ENCODE assay signal across 26 mouse cellular contexts in genomic region chr8:10453046-10453445, GRCm38 (mm10).
DNase-seq lines count a peak whose midpoint lies in the region; ATAC-seq and TF ChIP-seq lines count a peak whose summit lies in the region.
"Had no signal": no experiment of that assay in that cellular context is flagged by ENCODE, and none has a peak within 500 bp of the region (broad histone marks: within the 10 kb centered on the region; RNA-seq: fewer than 3 reads in every experiment).

No protein-coding gene starts in this region.

- H3K9ac ChIP-seq in midbrain, postnatal 0 days (replicated peaks; ENCODE audit: low read length, poor library complexity, severe bottlenecking) = no peak overlapping the region
- H3K9ac ChIP-seq in midbrain, embryonic 15.5 days = no peak overlapping the region
- H3K9ac ChIP-seq in embryonic facial prominence, embryonic 14.5 days (ENCODE audit: low read depth, low read length) = no peak overlapping the region
- H3K9ac ChIP-seq: embryonic facial prominence, embryonic 13.5 days; heart, embryonic 12.5 days; kidney, embryonic 15.5 days; liver, postnatal 0 days; neural tube, embryonic 12.5 days; stomach, embryonic 15.5 days had no signal

- H3K4me1 ChIP-seq in midbrain, postnatal 0 days (ENCODE audit: insufficient read depth, low read length) = no peaks in the 10 kb centered on the region
- H3K4me1 ChIP-seq in midbrain, embryonic 15.5 days = peaks cover 10% of the 10 kb centered on the region
- no peaks in the 10 kb centered on the region for H3K4me1 ChIP-seq in embryonic facial prominence, embryonic 14.5 days (ENCODE audit: control insufficient read depth, insufficient read depth, low read length)
- H3K4me1 ChIP-seq: heart, embryonic 12.5 days; neural tube, embryonic 12.5 days; stomach, embryonic 15.5 days had no signal

- no peak for TF ChIP-seq CTCF in midbrain, postnatal 0 days (IDR thresholded peaks at IDR 0.05)

- no peak overlapping the region for H3K4me3 ChIP-seq in midbrain, postnatal 0 days (ENCODE audit: low read depth, low read length)
- H3K4me3 ChIP-seq in midbrain, embryonic 15.5 days = no peak overlapping the region
- H3K4me3 ChIP-seq in embryonic facial prominence, embryonic 14.5 days (ENCODE audit: low read depth, low read length) = no peak overlapping the region
- H3K4me3 ChIP-seq: embryonic facial prominence, embryonic 13.5 days; heart, embryonic 12.5 days; hindbrain, embryonic 10.5 days; kidney, embryonic 15.5 days; left cerebral cortex, adult 2 months; midbrain, embryonic 10.5 days; neural tube, embryonic 12.5 days; stomach, embryonic 15.5 days had no signal

- H3K27me3 ChIP-seq in midbrain, postnatal 0 days (ENCODE audit: insufficient read depth, low read length) = no peaks in the 10 kb centered on the region
- H3K27me3 ChIP-seq in midbrain, embryonic 15.5 days (replicated peaks) = no peaks in the 10 kb centered on the region
- H3K27me3 ChIP-seq in embryonic facial prominence, embryonic 14.5 days (replicated peaks; ENCODE audit: control insufficient read depth, insufficient read depth, low read length) = no peaks in the 10 kb centered on the region
- H3K27me3 ChIP-seq: embryonic facial prominence, embryonic 13.5 days; heart, embryonic 12.5 days; kidney, embryonic 15.5 days; neural tube, embryonic 12.5 days; stomach, embryonic 15.5 days had no signal

- WGBS in midbrain, postnatal 0 days = 50% methylated on average over 10 of the region's 10 CpGs
- WGBS in midbrain, embryonic 15.5 days = 45% methylated on average over 10 of the region's 10 CpGs
- WGBS in embryonic facial prominence, embryonic 14.5 days = 38% methylated on average over 10 of the region's 10 CpGs

- H3K9me3 ChIP-seq in midbrain, postnatal 0 days (ENCODE audit: low read length) = no peaks in the 10 kb centered on the region
- H3K9me3 ChIP-seq in midbrain, embryonic 15.5 days = no peaks in the 10 kb centered on the region
- H3K9me3 ChIP-seq in embryonic facial prominence, embryonic 14.5 days (ENCODE audit: control insufficient read depth, low read length) = no peaks in the 10 kb centered on the region
- H3K9me3 ChIP-seq: embryonic facial prominence, embryonic 13.5 days; heart, embryonic 12.5 days; hindbrain, embryonic 10.5 days; kidney, embryonic 15.5 days; midbrain, embryonic 10.5 days; neural tube, embryonic 12.5 days; stomach, embryonic 15.5 days had no signal

- no peak for ATAC-seq in midbrain, postnatal 0 days (ENCODE audit: low FRiP score)
- ATAC-seq in midbrain, embryonic 15.5 days (replicated peaks) = no peak
- no peak for ATAC-seq in embryonic facial prominence, embryonic 14.5 days (ENCODE audit: low read depth)
- ATAC-seq: intestine, postnatal 0 days; liver, postnatal 0 days; lung, postnatal 0 days had no signal

- peak; percentile 65 for DNase-seq in heart, adult 11 months
- no peak for DNase-seq in heart, adult 18-20 months
- peak; percentile 58 for DNase-seq in midbrain, postnatal 0 days (ENCODE audit: low spot score)
- peak; percentile 54 for DNase-seq in embryonic facial prominence, embryonic 14.5 days (ENCODE audit: low spot score)
- no peak for DNase-seq in embryo, embryonic 11 days
- no peak for DNase-seq in adrenal gland, adult 2 months
- DNase-seq: adrenal gland, adult 8-10 months; cerebellum, adult 8-10 months; gastrocnemius, postnatal 10 days; heart, postnatal 10 days; kidney, postnatal 36 days; liver, postnatal 0 days; retina, postnatal 1 day; thymus, postnatal 25 days had no signal

- no peaks in the 10 kb centered on the region for H3K36me3 ChIP-seq in midbrain, postnatal 0 days (ENCODE audit: insufficient read depth, low read length)
- no peaks in the 10 kb centered on the region for H3K36me3 ChIP-seq in midbrain, embryonic 15.5 days (replicated peaks)
- no peaks in the 10 kb centered on the region for H3K36me3 ChIP-seq in embryonic facial prominence, embryonic 14.5 days (ENCODE audit: control insufficient read depth, insufficient read depth, low read length)
- H3K36me3 ChIP-seq: embryonic facial prominence, embryonic 13.5 days; heart, embryonic 12.5 days; kidney, embryonic 15.5 days; midbrain, embryonic 10.5 days; neural tube, embryonic 12.5 days; stomach, embryonic 15.5 days had no signal

- no peak overlapping the region for H3K27ac ChIP-seq in midbrain, postnatal 0 days (ENCODE audit: low read depth, low read length)
- no peak overlapping the region for H3K27ac ChIP-seq in midbrain, embryonic 15.5 days
- no peak overlapping the region for H3K27ac ChIP-seq in embryonic facial prominence, embryonic 14.5 days (replicated peaks; ENCODE audit: low read depth, low read length)
- H3K27ac ChIP-seq: embryonic facial prominence, embryonic 13.5 days; hindbrain, embryonic 10.5 days; kidney, embryonic 15.5 days; left cerebral cortex, adult 2 months; midbrain, embryonic 10.5 days; neural tube, embryonic 12.5 days; stomach, embryonic 15.5 days had no signal

- no peak overlapping the region for H3K4me2 ChIP-seq in midbrain, postnatal 0 days (ENCODE audit: low read depth, low read length, poor library complexity, severe bottlenecking)
- H3K4me2 ChIP-seq in midbrain, embryonic 15.5 days = no peak overlapping the region
- no peak overlapping the region for H3K4me2 ChIP-seq in embryonic facial prominence, embryonic 14.5 days (ENCODE audit: low read depth, low read length)
- H3K4me2 ChIP-seq: embryonic facial prominence, embryonic 13.5 days; heart, embryonic 12.5 days; kidney, embryonic 15.5 days; liver, embryonic 11.5 days; neural tube, embryonic 12.5 days; stomach, embryonic 15.5 days had no signal

Comparison
In these comparisons a context has a peak if more than half of its experiments do, and no peak if none do; other contexts are left out.
1. DNase-seq: peak in heart, adult 11 months (single experiment), midbrain, postnatal 0 days (single experiment) and embryonic facial prominence, embryonic 14.5 days (single experiment); none in heart, adult 18-20 months (0 of 2), embryo, embryonic 11 days (single experiment) and adrenal gland, adult 2 months (single experiment).